Mouse (Mus musculus) stomach, postnatal 0 days (tissue): ENCODE results near the gene Ndufc2. TPM values are rescaled to one million over a fixed set of nuclear protein-coding genes. Genes with fewer than 3 reads are reported as not detected.
A peak's percentile ranks its signal among the peaks of the same experiment; 100 is the strongest.

Source experiments
- ATAC-seq: fragments of 200-750 bp; cut with Nextera tagmentation; 2 replicates; pipeline ENCODE4 v1.8.0; 2017; ENCODE audit not compliant: low FRiP score, low TSS enrichment
- DNase-seq: peaks from one replicate; pipeline ENCODE4 v3.0.0-alpha.2; 2016; ENCODE audit warnings: low spot score
- H3K27ac ChIP-seq: fragments of 300-500 bp; sonication (generic); replicated peaks from 2 replicates; pipeline ENCODE4 v1.5.1; 2014; ENCODE audit warnings: mild to moderate bottlenecking, control low read depth
- H3K27me3 ChIP-seq: fragments of 300-500 bp; sonication (generic); 2 replicates; pipeline ENCODE4 v1.6.1; 2014; ENCODE audit warnings: low read length; ENCODE audit not compliant: control insufficient read depth, insufficient read depth
- H3K36me3 ChIP-seq: fragments of 300-500 bp; sonication (generic); 2 replicates; pipeline ENCODE4 v1.6.1; 2014; ENCODE audit warnings: low read length, mixed read lengths; ENCODE audit not compliant: control insufficient read depth, insufficient read depth
- H3K4me1 ChIP-seq: fragments of 300-500 bp; sonication (generic); replicated peaks from 2 replicates; pipeline ENCODE4 v1.6.1; 2014; ENCODE audit warnings: antibody characterized with exemption; ENCODE audit not compliant: control insufficient read depth, insufficient read depth
- H3K4me2 ChIP-seq: fragments of 300-500 bp; sonication (generic); replicated peaks from 2 replicates; pipeline ENCODE4 v1.6.1; 2014; ENCODE audit warnings: low read depth, mild to moderate bottlenecking, control low read depth, moderate library complexity
- H3K4me3 ChIP-seq: fragments of 300-500 bp; sonication (generic); 2 replicates; pipeline ENCODE4 v1.5.1; 2014; ENCODE audit warnings: low read depth, low read length, control low read depth
- H3K9ac ChIP-seq: fragments of 300-500 bp; sonication (generic); 2 replicates; pipeline ENCODE4 v1.6.1; 2014; ENCODE audit warnings: mild to moderate bottlenecking, low read length, control low read depth, mixed read lengths
- H3K9me3 ChIP-seq: fragments of 300-500 bp; sonication (generic); 2 replicates; pipeline ENCODE4 v1.6.1; 2016; ENCODE audit warnings: low read length; ENCODE audit not compliant: control insufficient read depth
- CTCF ChIP-seq: IDR thresholded peaks from 2 replicates; pipeline ENCODE4 v1.5.1; 2016; ENCODE audit warnings: antibody characterized with exemption, low read depth, mild to moderate bottlenecking, moderate library complexity
- EP300 ChIP-seq: optimal IDR thresholded peaks from 2 replicates; pipeline ENCODE3; 2016; ENCODE audit warnings: antibody characterized with exemption
- WGBS: fragments of 180-500 bp; shearing (Covaris S2); extraction: QIAGEN DNeasy Blood & Tissue Kit; methylation state at CpG from one replicate; pipeline ENCODE4 v1.1.7; 2014; 5-methylcytosine and 5-hydroxymethylcytosine counted together
- polyA plus RNA-seq: library from polyadenylated mRNA; unstranded; fragments of >200 nt; fragmentation: Nextera tagmentation; extraction: Ambion mirVana; gene quantifications from 2 replicates; pipeline ENCODE4 v1.2.1, GENCODE M21; 2015

Ndufc2 gene
- polyA plus RNA-seq, 1 experiment from 2014 or later = 439 TPM

DNA sequence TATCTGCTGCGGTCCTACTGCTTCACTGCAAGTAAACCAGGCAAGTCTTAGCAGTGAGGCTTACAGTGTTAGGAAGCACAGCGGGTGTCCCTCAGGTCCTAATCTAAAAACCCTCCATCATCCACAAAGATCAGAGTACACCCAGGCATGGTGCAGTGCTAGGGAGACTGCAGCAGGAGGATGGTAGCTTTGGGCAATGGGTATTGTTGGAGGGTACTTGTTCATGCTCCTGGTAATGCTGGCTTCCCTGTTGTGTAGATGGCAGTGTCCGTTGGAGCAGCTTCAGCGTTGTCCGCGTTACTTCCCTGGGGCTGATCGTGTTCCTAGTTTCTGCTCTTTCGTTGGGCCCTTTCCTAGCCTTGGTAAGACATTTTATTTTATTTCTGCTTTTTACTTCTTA lies 17.1 kb upstream of the Ndufc2 start:
- DNase-seq (no peak), ATAC-seq (no peak)
- Histone ChIP-seq H3K27ac (no peak overlapping the region), H3K9ac (no peak overlapping the region), H3K36me3 (peaks cover 17% of the 10 kb centered on the region), H3K4me1 (no peaks in the 10 kb centered on the region), H3K9me3 (no peaks in the 10 kb centered on the region), H3K27me3 (no peaks in the 10 kb centered on the region), H3K4me3 (no peak overlapping the region), H3K4me2 (no peak overlapping the region)
- TF ChIP-seq EP300 (no peak), CTCF (no peak)
- 93% methylated on average over 8 of the region's 8 CpGs for WGBS

DNA sequence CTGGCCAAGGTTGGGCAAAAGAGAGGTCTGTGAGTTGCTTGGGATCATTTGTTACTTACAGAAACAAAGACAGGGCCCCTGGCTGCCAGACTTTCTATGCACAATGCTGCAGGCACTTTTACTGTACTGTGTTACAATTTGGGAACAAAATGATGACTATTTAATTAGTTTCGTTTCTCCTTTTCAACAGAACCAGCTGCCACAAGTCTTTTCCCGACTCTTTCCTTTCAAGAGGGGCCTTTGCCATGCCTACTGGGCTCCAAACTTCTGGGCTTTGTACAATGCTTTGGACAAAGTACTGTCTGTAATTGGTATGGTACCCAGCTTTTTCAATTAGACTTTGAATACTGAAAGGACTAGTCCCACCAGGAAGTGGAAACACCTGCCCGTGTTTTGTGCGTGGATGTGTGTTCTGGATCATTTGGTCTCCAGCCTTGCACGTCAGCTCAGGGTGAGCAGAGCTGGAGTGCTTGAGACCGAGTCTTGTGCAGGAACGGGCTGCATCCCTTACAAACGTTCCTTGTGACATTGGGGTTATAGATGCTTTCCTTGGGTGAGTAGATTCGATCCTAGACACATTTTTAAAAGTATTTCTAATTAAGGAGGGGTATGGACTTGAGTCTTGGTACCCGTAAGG lies 16.2 kb upstream of the Ndufc2 start:
- Histone ChIP-seq H3K4me1 (no peaks in the 10 kb centered on the region), H3K4me3 (no peak overlapping the region), H3K9ac (no peak overlapping the region), H3K9me3 (no peaks in the 10 kb centered on the region), H3K36me3 (peaks cover 17% of the 10 kb centered on the region), H3K27me3 (no peaks in the 10 kb centered on the region), H3K27ac (no peak overlapping the region), H3K4me2 (no peak overlapping the region)
- ATAC-seq (no peak), DNase-seq (no peak)
- TF ChIP-seq CTCF (no peak), EP300 (no peak)
- WGBS = 86% methylated on average over 10 of the region's 10 CpGs

DNA sequence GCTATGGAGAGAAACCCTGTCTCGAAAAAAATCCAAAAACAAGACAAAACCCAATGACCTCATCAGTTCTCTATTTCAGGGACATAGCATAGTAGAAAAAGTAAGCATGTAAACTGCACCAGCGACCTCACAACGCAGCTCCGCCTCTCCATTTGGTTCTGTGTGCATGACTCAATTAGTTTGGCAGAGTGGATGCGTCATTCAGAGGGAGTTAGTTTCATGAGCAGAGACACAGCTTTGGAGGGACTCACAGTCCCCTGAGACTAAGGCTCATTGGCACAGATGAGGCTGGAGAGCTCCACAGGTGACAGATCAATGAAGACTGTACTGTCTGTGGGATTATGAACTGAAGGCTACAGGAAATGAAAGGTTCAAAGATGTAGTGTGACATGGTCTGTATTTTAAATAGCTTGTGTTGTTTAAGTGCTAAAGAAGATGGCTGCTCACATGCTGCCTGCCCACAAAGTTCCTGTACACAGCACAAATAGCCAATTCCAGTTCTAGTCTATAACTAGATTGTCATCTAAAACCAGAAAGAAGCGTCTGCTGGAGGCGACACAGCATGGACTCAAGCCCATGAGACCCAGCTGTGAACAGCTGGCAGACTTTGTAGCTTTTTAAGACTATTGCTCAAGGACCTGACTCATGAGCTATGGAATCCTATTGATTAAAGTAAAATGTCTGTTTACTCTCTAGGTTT lies 13.5 kb upstream of the Ndufc2 start:
- peaks cover 12% of the 10 kb centered on the region for H3K36me3 ChIP-seq
- no peaks in the 10 kb centered on the region for H3K27me3 ChIP-seq
- H3K9ac ChIP-seq = no peak overlapping the region
- H3K4me2 ChIP-seq = no peak overlapping the region
- no peaks in the 10 kb centered on the region for H3K9me3 ChIP-seq
- TF ChIP-seq CTCF (no peak), EP300 (no peak)
- H3K27ac ChIP-seq = peak overlapping the region; percentile 65
- no peak overlapping the region for H3K4me3 ChIP-seq
- no peaks in the 10 kb centered on the region for H3K4me1 ChIP-seq
- DNase-seq = no peak
- 66% methylated on average over 7 of the region's 7 CpGs for WGBS
- ATAC-seq = peak; percentile 72

DNA sequence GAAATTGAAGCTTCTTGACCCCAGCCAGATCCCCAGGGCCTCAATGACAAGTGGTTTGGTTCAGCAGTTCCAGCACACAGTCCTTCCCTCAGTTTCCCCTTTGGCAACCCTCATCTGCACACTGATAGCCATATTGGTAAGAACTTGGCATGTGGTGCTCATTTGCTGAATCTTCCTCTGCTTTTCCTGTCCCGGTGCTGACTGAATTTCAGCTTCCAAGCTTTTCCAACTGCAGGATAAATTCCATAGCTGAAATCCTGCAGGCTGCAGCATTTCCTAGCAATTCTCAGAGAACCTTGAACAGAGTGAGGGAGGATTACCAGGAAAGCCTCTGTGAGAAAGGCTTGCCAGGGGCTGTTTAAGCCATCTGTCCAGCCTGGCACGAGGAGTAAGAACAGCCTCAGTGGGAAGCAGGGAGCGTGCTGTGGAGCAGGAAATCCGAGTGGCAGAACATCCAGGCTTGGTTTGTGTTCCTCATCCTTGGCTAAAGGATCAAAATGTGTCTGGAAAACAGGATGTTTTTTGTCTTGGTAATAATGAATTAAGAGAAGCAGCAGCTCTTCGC lies 12.9 kb upstream of the Ndufc2 start:
- TF ChIP-seq EP300 (no peak), CTCF (peak; percentile 12; the same call in 1 of the 2 replicates)
- 68% methylated on average over 5 of the region's 5 CpGs for WGBS
- Histone ChIP-seq H3K4me1 (no peaks in the 10 kb centered on the region), H3K9ac (no peak overlapping the region), H3K36me3 (peaks cover 12% of the 10 kb centered on the region), H3K27me3 (no peaks in the 10 kb centered on the region), H3K4me3 (no peak overlapping the region), H3K9me3 (no peaks in the 10 kb centered on the region), H3K27ac (peak overlapping the region; percentile 70), H3K4me2 (no peak overlapping the region)
- ATAC-seq (no peak; the same call in 1 of the 2 replicates), DNase-seq (no peak)

DNA sequence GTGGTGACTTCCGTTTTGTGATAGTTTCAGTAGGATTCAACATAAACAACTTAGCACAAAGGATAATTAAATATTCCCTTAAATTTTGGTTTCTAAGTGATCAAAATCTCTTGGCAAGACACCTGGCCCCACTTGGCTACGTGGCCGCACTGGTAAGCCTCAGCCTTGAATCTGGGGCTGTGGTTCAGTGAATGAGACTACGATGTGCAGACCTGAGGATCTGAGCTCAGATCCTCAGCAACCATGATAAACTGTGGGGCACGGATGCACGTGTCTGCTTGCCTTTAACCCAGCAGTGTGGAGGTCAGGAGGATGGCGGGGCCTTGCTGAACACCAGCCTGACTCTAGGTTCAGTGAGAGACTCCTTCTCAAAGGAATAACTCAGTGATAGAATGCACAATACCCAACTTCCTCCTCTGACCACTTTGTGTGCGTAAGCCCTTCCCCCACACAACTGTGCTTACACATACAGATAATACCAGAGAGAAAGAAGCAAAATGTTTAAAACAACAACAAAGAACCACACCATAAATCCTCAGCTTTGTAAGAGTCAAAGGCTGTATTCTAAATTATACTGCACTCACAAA lies 12.1 kb upstream of the Ndufc2 start:
- TF ChIP-seq CTCF (no peak), EP300 (no peak)
- H3K4me3 ChIP-seq = no peak overlapping the region
- no peak overlapping the region for H3K9ac ChIP-seq
- ATAC-seq = no peak
- no peaks in the 10 kb centered on the region for H3K27me3 ChIP-seq
- no peak for DNase-seq
- no peaks in the 10 kb centered on the region for H3K4me1 ChIP-seq
- peaks cover 12% of the 10 kb centered on the region for H3K36me3 ChIP-seq
- H3K4me2 ChIP-seq = no peak overlapping the region
- 85% methylated on average over 8 of the region's 8 CpGs for WGBS
- no peaks in the 10 kb centered on the region for H3K9me3 ChIP-seq
- H3K27ac ChIP-seq = peak overlapping the region; percentile 70
